Mouse (Mus musculus): Measurements from ENCODE around the gene Sfrp4.

DNA sequence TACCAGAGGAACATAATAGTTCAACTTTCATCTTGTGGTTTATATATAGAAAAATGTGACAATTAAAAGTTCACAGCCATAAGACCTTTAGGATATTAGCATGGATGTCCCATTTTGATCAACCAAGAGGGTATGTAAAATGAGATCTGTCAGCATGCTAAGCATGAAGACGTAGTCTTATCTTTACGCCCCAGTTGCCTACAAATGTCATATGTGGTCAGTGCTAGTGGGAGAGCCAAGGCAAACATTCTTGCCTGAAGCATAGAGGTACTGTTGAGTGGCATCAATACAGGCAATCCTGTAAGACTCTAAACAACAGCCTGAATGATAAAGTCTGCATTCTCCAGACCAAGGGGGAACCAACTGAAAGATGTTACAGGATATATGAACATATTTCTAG, 29.5 kb downstream of the Sfrp4 start:
- TF ChIP-seq POLR2A (IDR thresholded peaks at IDR 0.05; ENCODE audit: low read depth, low read length) (no peak), CTCF (IDR thresholded peaks at IDR 0.05; ENCODE audit: extremely low read depth, insufficient read depth, insufficient read length, insufficient replicate concordance) (no peak)
